Mouse (Mus musculus): ENCODE results near the gene Olfr1026. TPM values are rescaled to one million over a fixed set of nuclear protein-coding genes. Genes with fewer than 3 reads are reported as not detected.

Olfr1026 gene
- polyA plus RNA-seq (2016; fragmentation: Nextera tagmentation; extraction: Ambion mirVana) = not detected in 2 replicates

DNA sequence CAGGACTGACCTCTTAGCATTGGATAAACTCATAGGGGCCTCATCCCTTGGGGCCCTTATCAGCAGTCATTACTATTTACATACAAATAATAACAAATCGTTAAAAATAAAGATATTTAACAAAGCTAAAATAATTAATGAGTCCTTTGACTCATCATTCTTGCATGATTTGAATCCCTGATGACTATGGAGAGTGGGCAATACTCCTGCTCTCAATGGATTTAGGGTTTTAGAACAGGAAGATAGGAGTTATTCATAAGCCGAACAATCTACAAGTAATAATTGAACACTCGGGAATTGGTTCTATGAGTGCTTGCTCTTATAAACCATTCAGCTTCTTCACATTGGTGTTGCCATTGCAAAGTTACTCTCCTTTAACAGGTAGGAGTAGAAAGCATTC lies at the start of gene Olfr1026:
Olfr1026 (plus strand) TSS at position 301 of the 400 bp plus-strand sequence.
- Histone ChIP-seq H3K27me3 (no peaks in the 10 kb centered on the region), H3K9me3 (no peaks in the 10 kb centered on the region), H3K4me3 (replicated peaks) (no peak within 1 kb of the TSS), H3K4me1 (replicated peaks) (no peaks in the 10 kb centered on the region), H3K36me3 (no peaks in the 10 kb centered on the region), H3K4me2 (no peak within 1 kb of the TSS), H3K9ac (replicated peaks) (no peak within 1 kb of the TSS), H3K27ac (no peak within 1 kb of the TSS)
- 89% methylated on average over 3 of the region's 3 CpGs for WGBS
- ATAC-seq (ENCODE audit: insufficient number of reproducible peaks, insufficient read depth, low FRiP score, low TSS enrichment, low read depth) = no peak

- Histone ChIP-seq H3K9ac (replicated peaks) (no peak within 1 kb of the TSS), H3K4me2 (no peak within 1 kb of the TSS), H3K9me3 (no peaks in the 10 kb centered on the region), H3K27ac (no peak within 1 kb of the TSS), H3K36me3 (no peaks in the 10 kb centered on the region), H3K4me1 (replicated peaks) (no peaks in the 10 kb centered on the region), H3K4me3 (replicated peaks) (no peak within 1 kb of the TSS), H3K27me3 (no peaks in the 10 kb centered on the region)
- no peak for ATAC-seq (ENCODE audit: insufficient number of reproducible peaks, insufficient read depth, low FRiP score, low TSS enrichment, low read depth)
- WGBS = 69% methylated on average over 2 of the region's 2 CpGs
Measured at GRCm38 (mm10) chr2:85885340-85885739, 36.0 kb upstream of the Olfr1026 start, which contains the start of gene Olfr1023. Olfr1023 (plus strand) TSS chr2:85885640.

DNA sequence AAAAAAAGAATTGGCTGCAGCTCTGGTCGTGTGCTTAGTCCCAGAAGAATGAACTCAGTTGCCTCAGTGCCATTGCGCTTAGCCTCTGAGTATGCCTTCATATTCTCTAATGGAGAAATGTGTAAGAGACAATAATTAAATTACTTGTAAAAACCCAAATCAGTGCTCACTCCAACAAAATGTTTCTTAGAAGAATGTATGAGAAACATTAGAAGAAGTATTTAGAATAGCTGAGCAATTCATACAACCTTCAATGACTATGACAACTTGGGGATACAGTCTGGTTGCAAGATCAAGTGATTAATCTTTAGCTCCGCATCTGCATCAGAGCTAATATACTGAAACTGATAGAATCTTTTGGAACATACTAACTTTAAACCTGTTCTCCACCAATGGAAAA lies 16.4 kb upstream of the Olfr1026 start, which contains the start of gene Olfr1024:
Olfr1024 (minus strand) TSS at position 101 of the 400 bp plus-strand sequence.
- ATAC-seq (ENCODE audit: insufficient number of reproducible peaks, insufficient read depth, low FRiP score, low TSS enrichment, low read depth) = no peak
- Histone ChIP-seq H3K27me3 (no peaks in the 10 kb centered on the region), H3K4me3 (replicated peaks) (no peak within 1 kb of the TSS), H3K4me2 (no peak within 1 kb of the TSS), H3K4me1 (replicated peaks) (no peaks in the 10 kb centered on the region), H3K27ac (no peak within 1 kb of the TSS), H3K36me3 (no peaks in the 10 kb centered on the region), H3K9me3 (no peaks in the 10 kb centered on the region), H3K9ac (replicated peaks) (no peak within 1 kb of the TSS)
- WGBS = 85% methylated on average over 3 of the region's 3 CpGs

- H3K4me1 ChIP-seq (replicated peaks) = no peaks in the 10 kb centered on the region
- no peak overlapping the region for H3K4me3 ChIP-seq (replicated peaks)
- no peaks in the 10 kb centered on the region for H3K9me3 ChIP-seq
- H3K4me2 ChIP-seq = no peak overlapping the region
- no peak for ATAC-seq (ENCODE audit: insufficient number of reproducible peaks, insufficient read depth, low FRiP score, low TSS enrichment, low read depth)
- H3K27ac ChIP-seq = no peak overlapping the region
- H3K9ac ChIP-seq (replicated peaks) = no peak overlapping the region
- H3K36me3 ChIP-seq = no peaks in the 10 kb centered on the region
- H3K27me3 ChIP-seq = no peaks in the 10 kb centered on the region
Measured at GRCm38 (mm10) chr2:85913197-85913596, 8.2 kb upstream of the Olfr1026 start.

DNA sequence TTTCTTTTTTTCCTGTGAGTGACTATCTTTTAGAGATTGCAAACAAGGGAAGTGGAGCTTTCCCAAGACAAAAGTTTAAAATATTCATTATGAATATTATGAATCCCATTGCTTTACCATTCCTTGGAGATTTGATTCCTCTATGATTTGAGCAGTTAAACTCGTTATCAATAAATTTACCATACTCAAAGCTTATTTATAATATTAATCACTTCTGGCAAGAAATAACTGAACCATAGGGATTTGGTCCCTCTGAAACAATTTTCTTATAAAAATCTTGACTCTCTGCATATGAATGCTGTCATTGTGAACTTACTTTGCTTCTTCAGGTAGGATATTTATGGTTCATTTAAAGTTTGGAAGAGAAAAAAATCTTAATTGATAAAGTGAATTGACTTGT lies 6.5 kb upstream of the Olfr1026 start, which contains the start of gene Olfr1025-ps1:
Olfr1025-ps1 (plus strand) TSS at position 301 of the 400 bp plus-strand sequence.
- H3K36me3 ChIP-seq = no peaks in the 10 kb centered on the region
- no peak within 1 kb of the TSS for H3K27ac ChIP-seq
- H3K9me3 ChIP-seq = no peaks in the 10 kb centered on the region
- ATAC-seq (ENCODE audit: insufficient number of reproducible peaks, insufficient read depth, low FRiP score, low TSS enrichment, low read depth) = no peak
- H3K27me3 ChIP-seq = no peaks in the 10 kb centered on the region
- no peak within 1 kb of the TSS for H3K9ac ChIP-seq (replicated peaks)
- no peaks in the 10 kb centered on the region for H3K4me1 ChIP-seq (replicated peaks)
- H3K4me3 ChIP-seq (replicated peaks) = no peak within 1 kb of the TSS
- 58% methylated on average over 1 of the region's 1 CpGs for WGBS
- H3K4me2 ChIP-seq = no peak within 1 kb of the TSS

- WGBS = 76% methylated on average over 1 of the region's 1 CpGs
- no peaks in the 10 kb centered on the region for H3K9me3 ChIP-seq
- H3K4me1 ChIP-seq (replicated peaks) = no peaks in the 10 kb centered on the region
- no peaks in the 10 kb centered on the region for H3K36me3 ChIP-seq
- no peak within 1 kb of the TSS for H3K4me2 ChIP-seq
- H3K4me3 ChIP-seq (replicated peaks) = no peak within 1 kb of the TSS
- no peak within 1 kb of the TSS for H3K27ac ChIP-seq
- H3K9ac ChIP-seq (replicated peaks) = no peak within 1 kb of the TSS
- ATAC-seq (ENCODE audit: insufficient number of reproducible peaks, insufficient read depth, low FRiP score, low TSS enrichment, low read depth) = no peak
- H3K27me3 ChIP-seq = no peaks in the 10 kb centered on the region
Measured at GRCm38 (mm10) chr2:85950137-85950536, 28.8 kb downstream of the Olfr1026 start, which contains the start of gene Olfr1028. Olfr1028 (plus strand) TSS chr2:85950437.

- Histone ChIP-seq H3K4me1 (replicated peaks) (no peaks in the 10 kb centered on the region), H3K4me2 (no peak within 1 kb of the TSS), H3K27ac (no peak within 1 kb of the TSS), H3K36me3 (no peaks in the 10 kb centered on the region), H3K9me3 (no peaks in the 10 kb centered on the region), H3K9ac (replicated peaks) (no peak within 1 kb of the TSS), H3K4me3 (replicated peaks) (no peak within 1 kb of the TSS), H3K27me3 (no peaks in the 10 kb centered on the region)
- no peak for ATAC-seq (ENCODE audit: insufficient number of reproducible peaks, insufficient read depth, low FRiP score, low TSS enrichment, low read depth)
- WGBS = 82% methylated on average over 2 of the region's 2 CpGs
Measured at GRCm38 (mm10) chr2:85973595-85973994, 52.2 kb downstream of the Olfr1026 start, which contains the start of gene Olfr1029. Olfr1029 (plus strand) TSS chr2:85973895.

Other genes with a start within 250 kb of the Olfr1026 start
- gene Olfr1006, start 242.8 kb upstream of the Olfr1026 start, polyA plus RNA-seq (2016; fragmentation: Nextera tagmentation; extraction: Ambion mirVana) = not detected in 2 replicates
- gene Olfr1008, start 232.1 kb upstream of the Olfr1026 start, polyA plus RNA-seq (2016; fragmentation: Nextera tagmentation; extraction: Ambion mirVana) = not detected in 2 replicates
- gene Olfr1009, start 206.1 kb upstream of the Olfr1026 start, polyA plus RNA-seq (2016; fragmentation: Nextera tagmentation; extraction: Ambion mirVana) = not detected in 2 replicates
- gene Olfr1012, start 158.8 kb upstream of the Olfr1026 start, polyA plus RNA-seq (2016; fragmentation: Nextera tagmentation; extraction: Ambion mirVana) = not detected in 2 replicates
- not detected in 2 replicates for gene Olfr1013, start 154.5 kb upstream of the Olfr1026 start, polyA plus RNA-seq (2016; fragmentation: Nextera tagmentation; extraction: Ambion mirVana)
- not detected in 2 replicates for gene Olfr1014, start 148.8 kb upstream of the Olfr1026 start, polyA plus RNA-seq (2016; fragmentation: Nextera tagmentation; extraction: Ambion mirVana)
- not detected in 2 replicates for gene Olfr1015, start 139.5 kb upstream of the Olfr1026 start, polyA plus RNA-seq (2016; fragmentation: Nextera tagmentation; extraction: Ambion mirVana)
- not detected in 2 replicates for gene Olfr1016, start 119.0 kb upstream of the Olfr1026 start, polyA plus RNA-seq (2016; fragmentation: Nextera tagmentation; extraction: Ambion mirVana)
- not detected in 2 replicates for gene Olfr1018, start 103.1 kb upstream of the Olfr1026 start, polyA plus RNA-seq (2016; fragmentation: Nextera tagmentation; extraction: Ambion mirVana)
- gene Olfr1019, start 76.1 kb upstream of the Olfr1026 start, polyA plus RNA-seq (2016; fragmentation: Nextera tagmentation; extraction: Ambion mirVana) = not detected in 2 replicates
- gene Olfr1020, start 74.5 kb upstream of the Olfr1026 start, polyA plus RNA-seq (2016; fragmentation: Nextera tagmentation; extraction: Ambion mirVana) = not detected in 2 replicates
- not detected in 2 replicates for gene Olfr1022, start 53.0 kb upstream of the Olfr1026 start, polyA plus RNA-seq (2016; fragmentation: Nextera tagmentation; extraction: Ambion mirVana)
- not detected in 2 replicates for gene Olfr1023, start 35.9 kb upstream of the Olfr1026 start, polyA plus RNA-seq (2016; fragmentation: Nextera tagmentation; extraction: Ambion mirVana)
- gene Olfr1024, start 16.5 kb upstream of the Olfr1026 start, polyA plus RNA-seq (2016; fragmentation: Nextera tagmentation; extraction: Ambion mirVana) = not detected in 2 replicates
- gene Olfr1025-ps1, start 6.4 kb upstream of the Olfr1026 start, polyA plus RNA-seq (2016; fragmentation: Nextera tagmentation; extraction: Ambion mirVana) = not detected in 2 replicates
- gene Olfr1028, start 28.9 kb downstream of the Olfr1026 start, polyA plus RNA-seq (2016; fragmentation: Nextera tagmentation; extraction: Ambion mirVana) = not detected in 2 replicates
- gene Olfr1029, start 52.3 kb downstream of the Olfr1026 start, polyA plus RNA-seq (2016; fragmentation: Nextera tagmentation; extraction: Ambion mirVana) = not detected in 2 replicates
- not detected in 2 replicates for gene Olfr1030, start 57.7 kb downstream of the Olfr1026 start, polyA plus RNA-seq (2016; fragmentation: Nextera tagmentation; extraction: Ambion mirVana)
- gene Olfr1031, start 68.7 kb downstream of the Olfr1026 start, polyA plus RNA-seq (2016; fragmentation: Nextera tagmentation; extraction: Ambion mirVana) = not detected in 2 replicates
- gene Olfr1032, start 84.0 kb downstream of the Olfr1026 start, polyA plus RNA-seq (2016; fragmentation: Nextera tagmentation; extraction: Ambion mirVana) = not detected in 2 replicates
- not detected in 2 replicates for gene Olfr1033, start 99.1 kb downstream of the Olfr1026 start, polyA plus RNA-seq (2016; fragmentation: Nextera tagmentation; extraction: Ambion mirVana)
- gene Olfr1034, start 124.3 kb downstream of the Olfr1026 start, polyA plus RNA-seq (2016; fragmentation: Nextera tagmentation; extraction: Ambion mirVana) = 0.04 TPM in 1 of 2 replicates, not detected in the other
- not detected in 2 replicates for gene Olfr1036, start 152.4 kb downstream of the Olfr1026 start, polyA plus RNA-seq (2016; fragmentation: Nextera tagmentation; extraction: Ambion mirVana)
- not detected in 2 replicates for gene Olfr1037, start 165.8 kb downstream of the Olfr1026 start, polyA plus RNA-seq (2016; fragmentation: Nextera tagmentation; extraction: Ambion mirVana)
- not detected in 2 replicates for gene Olfr1039, start 214.4 kb downstream of the Olfr1026 start, polyA plus RNA-seq (2016; fragmentation: Nextera tagmentation; extraction: Ambion mirVana)
- gene Olfr1040, start 225.2 kb downstream of the Olfr1026 start, polyA plus RNA-seq (2016; fragmentation: Nextera tagmentation; extraction: Ambion mirVana) = not detected in 2 replicates
- not detected in 2 replicates for gene Olfr1042, start 240.3 kb downstream of the Olfr1026 start, polyA plus RNA-seq (2016; fragmentation: Nextera tagmentation; extraction: Ambion mirVana)
- gene Olfr1043, start 246.0 kb downstream of the Olfr1026 start, polyA plus RNA-seq (2016; fragmentation: Nextera tagmentation; extraction: Ambion mirVana) = not detected in 2 replicates

Data from limb, embryonic 12.5 days (tissue).